In the genomic region with DNA sequence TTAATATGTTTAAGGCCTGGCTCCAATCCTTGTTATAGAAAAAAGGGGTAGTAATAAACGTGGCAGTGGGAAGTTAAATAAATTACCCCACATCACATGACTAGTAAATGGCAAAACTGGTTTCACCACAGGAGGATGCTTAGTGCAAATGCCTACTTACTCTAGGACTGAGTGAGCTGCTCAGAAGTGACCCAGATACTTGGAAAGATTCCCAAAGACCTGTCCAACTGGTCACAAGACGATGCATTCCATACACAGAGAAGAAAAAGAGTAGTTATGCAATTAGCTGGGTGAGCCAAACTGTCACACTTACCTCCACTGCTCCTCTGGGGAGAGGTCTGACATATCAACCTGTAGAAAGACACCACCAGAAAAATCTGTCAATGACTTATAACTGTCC, we compare ENCODE assay signal across 29 mouse cellular contexts. TPM values are rescaled to one million over a fixed set of nuclear protein-coding genes. Genes with fewer than 3 reads are reported as not detected.
DNase-seq lines count a peak whose midpoint lies in the region; ATAC-seq and TF ChIP-seq lines count a peak whose summit lies in the region.
"Had no signal": no experiment of that assay in that cellular context is flagged by ENCODE, and none has a peak within 500 bp of the region (broad histone marks: within the 10 kb centered on the region; RNA-seq: fewer than 3 reads in every experiment).

No protein-coding gene starts in this region.

- no peaks in the 10 kb centered on the region for H3K27me3 ChIP-seq in kidney, adult 2 months (replicated peaks; ENCODE audit: control insufficient read depth, insufficient read depth, low read length)
- no peaks in the 10 kb centered on the region for H3K27me3 ChIP-seq in lung, postnatal 0 days (replicated peaks; ENCODE audit: insufficient read depth, low read length)
- H3K27me3 ChIP-seq in stomach, postnatal 0 days (ENCODE audit: control insufficient read depth, insufficient read depth, low read length), result no peaks in the 10 kb centered on the region
- H3K27me3 ChIP-seq: forebrain, embryonic 13.5 days; heart, embryonic 15.5 days; hindbrain, embryonic 12.5 days; intestine, embryonic 15.5 days; midbrain, embryonic 15.5 days; neural tube, embryonic 15.5 days; stomach, embryonic 15.5 days had no signal

- no peak for TF ChIP-seq CTCF in kidney, adult 2 months (conservative IDR thresholded peaks at IDR 0.05; ENCODE audit: insufficient read depth, insufficient read length, low read depth, low read length)
- TF ChIP-seq CTCF in lung, postnatal 0 days (IDR thresholded peaks at IDR 0.05), result no peak
- no peak for TF ChIP-seq CTCF in bone marrow macrophage, adult 2 months (IDR thresholded peaks at IDR 0.05; ENCODE audit: low read depth, low read length)
- TF ChIP-seq CTCF in stomach, postnatal 0 days (IDR thresholded peaks at IDR 0.05; ENCODE audit: low read depth), result no peak

- ATAC-seq in lung, postnatal 0 days, result peak; percentile 78
- ATAC-seq in stomach, postnatal 0 days (ENCODE audit: low FRiP score, low TSS enrichment), result no peak
- ATAC-seq: forebrain, embryonic 13.5 days; hindbrain, postnatal 0 days; intestine, embryonic 15.5 days; midbrain, embryonic 15.5 days had no signal

- H3K36me3 ChIP-seq in kidney, adult 2 months (ENCODE audit: control insufficient read depth, insufficient read depth, low read length), result peaks cover 6% of the 10 kb centered on the region; the same call in 1 of the 2 replicates
- peaks cover 4% of the 10 kb centered on the region for H3K36me3 ChIP-seq in lung, postnatal 0 days (ENCODE audit: insufficient read depth, low read length)
- peaks cover 12% of the 10 kb centered on the region for H3K36me3 ChIP-seq in stomach, postnatal 0 days (ENCODE audit: control insufficient read depth, insufficient read depth, low read length)

- peak; percentile 70 for DNase-seq in kidney, adult 2 months
- DNase-seq in kidney, adult 18-20 months, result no peak
- peak; percentile 46 for DNase-seq in lung, postnatal 0 days (ENCODE audit: low spot score)
- DNase-seq in lung, postnatal 14 days, result no peak
- no peak for DNase-seq in stomach, postnatal 0 days (ENCODE audit: low spot score)
- DNase-seq in left cerebral cortex, adult 18-20 months (ENCODE audit: low spot score in 2 of 2), result no peak
- DNase-seq: adrenal gland, postnatal 25 days; cerebellum, postnatal 14 days; gastrocnemius, postnatal 10 days; left cerebral cortex, postnatal 4 days; lung, embryonic 14.5 days; right cerebral cortex, postnatal 25 days; thymus, postnatal 14 days had no signal

- H3K9ac ChIP-seq in lung, postnatal 0 days (replicated peaks; ENCODE audit: low read depth), result no peak overlapping the region
- H3K9ac ChIP-seq in stomach, postnatal 0 days (ENCODE audit: low read length), result no peak overlapping the region
- H3K9ac ChIP-seq: forebrain, embryonic 13.5 days; heart, embryonic 15.5 days; hindbrain, embryonic 12.5 days; intestine, embryonic 15.5 days; liver, embryonic 14.5 days; lung, embryonic 14.5 days; midbrain, embryonic 15.5 days; neural tube, embryonic 15.5 days; stomach, embryonic 15.5 days had no signal

- H3K9me3 ChIP-seq in lung, postnatal 0 days (ENCODE audit: low read length), result no peaks in the 10 kb centered on the region
- H3K9me3 ChIP-seq in stomach, postnatal 0 days (ENCODE audit: control insufficient read depth, low read length), result no peaks in the 10 kb centered on the region
- H3K9me3 ChIP-seq: forebrain, embryonic 13.5 days; heart, embryonic 10.5 days; heart, embryonic 15.5 days; hindbrain, embryonic 12.5 days; intestine, embryonic 15.5 days; midbrain, embryonic 15.5 days; neural tube, embryonic 15.5 days; stomach, embryonic 15.5 days had no signal

- TF ChIP-seq POLR2A in kidney, adult 2 months (IDR thresholded peaks at IDR 0.05; ENCODE audit: low read depth, low read length), result no peak
- no peak for TF ChIP-seq POLR2A in bone marrow macrophage, adult 2 months (IDR thresholded peaks at IDR 0.05; ENCODE audit: borderline replicate concordance, low read depth, low read length)

- peak overlapping the region; percentile 16; the same call in 1 of the 2 replicates for H3K27ac ChIP-seq in kidney, adult 2 months (ENCODE audit: insufficient read depth, low read depth, low read length)
- 0 out of 2 replicates have a peak overlapping the region, but pooled peaks have one; percentile 1 for H3K27ac ChIP-seq in lung, postnatal 0 days (ENCODE audit: low read length)
- H3K27ac ChIP-seq in bone marrow macrophage, adult 2 months (ENCODE audit: insufficient read depth, low read depth, low read length), result 0 out of 2 replicates have a peak overlapping the region, but pooled peaks have one; percentile 14
- peak overlapping the region; percentile 45; the same call in 1 of the 2 replicates for H3K27ac ChIP-seq in stomach, postnatal 0 days (replicated peaks)
- H3K27ac ChIP-seq: forebrain, embryonic 13.5 days; heart, embryonic 10.5 days; heart, embryonic 15.5 days; hindbrain, embryonic 12.5 days; hindbrain, postnatal 0 days; intestine, embryonic 15.5 days; kidney, postnatal 0 days; layer of hippocampus, adult 2 months; liver, embryonic 14.5 days; midbrain, embryonic 15.5 days; neural tube, embryonic 15.5 days; stomach, embryonic 15.5 days had no signal

- no peak for TF ChIP-seq EP300 in lung, postnatal 0 days (IDR thresholded peaks at IDR 0.05)
- TF ChIP-seq EP300 in stomach, postnatal 0 days (optimal IDR thresholded peaks at IDR 0.05), result no peak

- WGBS in kidney, adult 2 months, result 12% methylated on average over 2 of the region's 2 CpGs
- 47% methylated on average over 2 of the region's 2 CpGs for WGBS in lung, postnatal 0 days
- 37% methylated on average over 2 of the region's 2 CpGs for WGBS in stomach, postnatal 0 days

- no peak overlapping the region for H3K4me2 ChIP-seq in lung, postnatal 0 days (replicated peaks; ENCODE audit: low read depth, low read length)
- H3K4me2 ChIP-seq in stomach, postnatal 0 days (replicated peaks; ENCODE audit: low read depth), result no peak overlapping the region
- H3K4me2 ChIP-seq: forebrain, embryonic 13.5 days; heart, embryonic 15.5 days; hindbrain, embryonic 12.5 days; intestine, embryonic 15.5 days; lung, embryonic 14.5 days; midbrain, embryonic 15.5 days; neural tube, embryonic 15.5 days; stomach, embryonic 15.5 days had no signal

- H3K4me3 ChIP-seq in kidney, adult 2 months (ENCODE audit: insufficient read depth, low read depth, low read length), result no peak overlapping the region
- no peak overlapping the region for H3K4me3 ChIP-seq in lung, postnatal 0 days (ENCODE audit: low read depth, low read length)
- H3K4me3 ChIP-seq in bone marrow macrophage, adult 2 months (ENCODE audit: insufficient read depth, low read length), result no peak overlapping the region
- H3K4me3 ChIP-seq in stomach, postnatal 0 days (ENCODE audit: low read depth, low read length), result no peak overlapping the region
- H3K4me3 ChIP-seq: forebrain, embryonic 13.5 days; heart, embryonic 10.5 days; heart, embryonic 15.5 days; hindbrain, embryonic 12.5 days; intestine, embryonic 15.5 days; layer of hippocampus, adult 2 months; midbrain, embryonic 15.5 days; neural tube, embryonic 15.5 days; stomach, embryonic 15.5 days had no signal

- H3K4me1 ChIP-seq in kidney, adult 2 months (ENCODE audit: control insufficient read depth, insufficient read depth, low read length), result no peaks in the 10 kb centered on the region; the same call in 1 of the 2 replicates
- no peaks in the 10 kb centered on the region for H3K4me1 ChIP-seq in lung, postnatal 0 days (ENCODE audit: insufficient read depth, low read depth, low read length)
- peaks cover 20% of the 10 kb centered on the region for H3K4me1 ChIP-seq in bone marrow macrophage, adult 2 months (ENCODE audit: control insufficient read depth, insufficient read depth, low read length)
- no peaks in the 10 kb centered on the region for H3K4me1 ChIP-seq in stomach, postnatal 0 days (replicated peaks; ENCODE audit: control insufficient read depth, insufficient read depth)
- H3K4me1 ChIP-seq: heart, embryonic 10.5 days; heart, embryonic 15.5 days; hindbrain, embryonic 12.5 days; intestine, embryonic 15.5 days; midbrain, embryonic 15.5 days; neural tube, embryonic 15.5 days; stomach, embryonic 15.5 days had no signal

RNA-seq across cellular contexts. Expression of a gene that starts 23.0 kb away (rescaled TPM):
- 42.7 and 43.8 TPM in 2 replicates for polyA plus RNA-seq in kidney, adult 2 months (2012; rRNA removed)
- 16.2 and 18.2 TPM in 2 replicates for polyA plus RNA-seq in lung, postnatal 0 days (2015; fragmentation: Nextera tagmentation; extraction: Ambion mirVana)
- polyA plus RNA-seq in bone marrow macrophage, adult 2 months (2012; ENCODE audit: insufficient read depth, insufficient read length, missing spikeins), result 16.7 and 17.2 TPM in 2 replicates
- polyA plus RNA-seq in stomach, postnatal 0 days (2015; fragmentation: Nextera tagmentation; extraction: Ambion mirVana), result 18.0 and 18.7 TPM in 2 replicates
- 10 to 100 TPM; 46.0 to 46.6 TPM for total RNA-seq in left cerebral cortex, adult 18-20 months (2021)

RNA-seq across cellular contexts. Expression of a gene that starts 23.0 kb away (rescaled TPM):
- 12.3 and 13.2 TPM in 2 replicates for polyA plus RNA-seq in kidney, adult 2 months (2012; rRNA removed)
- polyA plus RNA-seq in lung, postnatal 0 days (2015; fragmentation: Nextera tagmentation; extraction: Ambion mirVana), result 6.2 and 7.8 TPM in 2 replicates
- 15.4 and 18.1 TPM in 2 replicates for polyA plus RNA-seq in bone marrow macrophage, adult 2 months (2012; ENCODE audit: insufficient read depth, insufficient read length, missing spikeins)
- polyA plus RNA-seq in stomach, postnatal 0 days (2015; fragmentation: Nextera tagmentation; extraction: Ambion mirVana), result 7.8 and 8.9 TPM in 2 replicates
- 10 to 100 TPM; 20.5 to 26.6 TPM for total RNA-seq in left cerebral cortex, adult 18-20 months (2021)

RNA-seq across cellular contexts. Expression of a gene that starts 23.2 kb away (rescaled TPM):
- 1.8 and 2.5 TPM in 2 replicates for polyA plus RNA-seq in kidney, adult 2 months (2012; rRNA removed)
- polyA plus RNA-seq in lung, postnatal 0 days (2015; fragmentation: Nextera tagmentation; extraction: Ambion mirVana), result 0.29 and 0.30 TPM in 2 replicates
- polyA plus RNA-seq in bone marrow macrophage, adult 2 months (2012; ENCODE audit: insufficient read depth, insufficient read length, missing spikeins), result 0.23 and 0.35 TPM in 2 replicates
- polyA plus RNA-seq in stomach, postnatal 0 days (2015; fragmentation: Nextera tagmentation; extraction: Ambion mirVana), result 0.25 and 0.27 TPM in 2 replicates
- total RNA-seq in left cerebral cortex, adult 18-20 months (2021), result 1 to 10 TPM; 2.4 to 2.5 TPM

RNA-seq across cellular contexts. Expression of a gene that starts 23.8 kb away (rescaled TPM):
- 18.9 and 22.9 TPM in 2 replicates for polyA plus RNA-seq in kidney, adult 2 months (2012; rRNA removed)
- polyA plus RNA-seq in lung, postnatal 0 days (2015; fragmentation: Nextera tagmentation; extraction: Ambion mirVana), result 2.2 and 2.5 TPM in 2 replicates
- 13.1 and 13.6 TPM in 2 replicates for polyA plus RNA-seq in bone marrow macrophage, adult 2 months (2012; ENCODE audit: insufficient read depth, insufficient read length, missing spikeins)
- polyA plus RNA-seq in stomach, postnatal 0 days (2015; fragmentation: Nextera tagmentation; extraction: Ambion mirVana), result 0.99 and 1.2 TPM in 2 replicates
- total RNA-seq in left cerebral cortex, adult 18-20 months (2021), result 1 to 10 TPM; 6.6 to 6.8 TPM

RNA-seq across cellular contexts. Expression of a gene that starts 40.6 kb away (rescaled TPM):
- not detected in 2 replicates for polyA plus RNA-seq in kidney, adult 2 months (2012; rRNA removed)
- polyA plus RNA-seq in lung, postnatal 0 days (2015; fragmentation: Nextera tagmentation; extraction: Ambion mirVana), result not detected in 2 replicates
- not detected in 2 replicates for polyA plus RNA-seq in bone marrow macrophage, adult 2 months (2012; ENCODE audit: insufficient read depth, insufficient read length, missing spikeins)
- polyA plus RNA-seq in stomach, postnatal 0 days (2015; fragmentation: Nextera tagmentation; extraction: Ambion mirVana), result 0.11 TPM in 1 of 2 replicates, not detected in the other
- total RNA-seq in left cerebral cortex, adult 18-20 months (2021), result not detected
- total RNA-seq: adrenal gland, postnatal 25 days; granulocyte monocyte progenitor cell, adult 5-6 weeks; MEL had no signal
- polyA plus RNA-seq: embryonic facial prominence, embryonic 14.5 days; forebrain, embryonic 13.5 days; heart, embryonic 10.5 days; heart, embryonic 15.5 days; intestine, embryonic 15.5 days; kidney, postnatal 0 days; lung, embryonic 14.5 days; midbrain, embryonic 15.5 days; stomach, embryonic 15.5 days had no signal

Comparison
In these comparisons a context has a peak if more than half of its experiments do, and no peak if none do; other contexts are left out.
1. DNase-seq: peak in kidney, adult 2 months (single experiment) and lung, postnatal 0 days (single experiment); none in kidney, adult 18-20 months (single experiment), lung, postnatal 14 days (single experiment), stomach, postnatal 0 days (single experiment) and left cerebral cortex, adult 18-20 months (0 of 2).
2. Peak in every context shown above with its lines, with median percentiles within 50 percentile points of each other: H3K27ac ChIP-seq.